Mouse (Mus musculus) c-Kit-negative CD71-positive TER-119-positive erythroid progenitor cells, embryonic 14.5 days (primary cell): Measurements from ENCODE around the gene Syt11.
"Not testable (repeated sequence)": the region's sequence is repeated elsewhere in the genome, so short reads cannot be mapped to it uniquely, and the experiment has no call there.

Source experiments
- DNase-seq: peaks from one replicate; pipeline ENCODE4 v3.0.0-alpha.2; 2013; ENCODE audit warnings: low read depth, low spot score

Syt11 gene

DNA sequence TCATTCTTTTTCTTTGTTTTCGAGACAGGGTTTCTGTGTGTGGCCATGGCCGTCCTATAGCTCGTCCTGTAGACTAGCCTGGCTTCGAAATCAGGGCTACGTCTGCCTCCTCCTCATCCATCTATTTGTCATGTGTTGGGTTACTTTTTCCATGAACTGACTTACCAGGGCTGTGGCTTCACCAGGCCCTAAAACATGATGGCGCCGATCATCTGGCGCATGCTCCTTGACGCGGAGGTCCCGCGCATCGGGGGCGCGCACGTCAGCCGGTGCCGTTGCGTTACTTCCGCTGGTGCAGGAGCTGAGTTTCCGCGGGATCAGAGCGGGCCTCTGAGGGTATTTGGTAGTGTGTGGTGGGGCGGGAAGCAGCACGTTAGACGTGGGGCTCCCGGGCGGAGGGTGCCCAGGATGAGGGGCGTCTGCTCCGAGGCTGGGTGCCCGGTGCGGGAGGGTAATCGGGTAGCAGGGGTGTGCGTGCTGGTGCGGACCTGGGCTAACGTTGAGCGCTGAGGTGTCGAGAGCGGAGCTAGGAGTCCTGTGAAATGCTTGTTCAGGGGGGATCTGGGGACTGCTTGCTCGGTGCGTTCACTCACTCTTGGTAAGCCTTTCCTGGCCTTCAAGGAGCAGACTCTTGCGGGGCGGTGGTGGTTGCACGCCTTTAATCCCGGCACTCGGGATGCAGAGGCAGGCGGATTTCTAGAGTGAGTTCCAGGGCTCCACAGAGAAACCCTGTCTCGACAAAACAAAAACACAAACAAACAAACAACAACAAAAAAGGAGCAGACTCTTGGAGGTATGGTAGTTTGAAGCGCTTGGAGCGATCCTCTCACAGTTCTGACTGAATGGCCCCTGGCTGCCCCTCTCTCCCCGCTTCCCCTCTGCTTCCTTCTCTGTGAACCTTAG is at the start of gene Syt11:
TSS of gene Syt11 (minus strand) at position 226 of the 903 bp plus-strand sequence.
- peak; percentile 12 for DNase-seq

- no peak for DNase-seq
These were observed 29.1 kb upstream of the Syt11 start for GRCm38 (mm10) chr3:88803910-88804540.

DNA sequence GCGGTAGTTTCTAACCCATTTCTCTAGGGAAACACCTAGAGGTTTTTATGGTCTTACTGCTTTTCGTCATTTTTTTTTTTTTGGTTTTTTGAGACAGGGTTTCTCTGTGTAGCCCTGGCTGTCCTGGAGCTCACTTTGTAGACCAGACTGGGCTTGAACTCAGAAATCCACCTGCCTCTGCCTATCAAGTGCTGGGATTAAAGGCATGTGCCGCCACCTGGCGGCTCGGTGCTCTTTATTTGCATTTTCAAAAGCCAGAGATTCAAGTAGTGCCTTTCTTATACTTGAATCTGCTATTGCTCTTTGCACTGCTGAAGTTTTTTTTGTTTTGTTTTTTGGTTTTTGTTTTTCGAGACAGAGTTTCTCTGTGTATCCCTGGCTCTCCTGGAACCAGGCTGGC is 22.5 kb upstream of the Syt11 start:
- DNase-seq = not testable (repeated sequence)

DNA sequence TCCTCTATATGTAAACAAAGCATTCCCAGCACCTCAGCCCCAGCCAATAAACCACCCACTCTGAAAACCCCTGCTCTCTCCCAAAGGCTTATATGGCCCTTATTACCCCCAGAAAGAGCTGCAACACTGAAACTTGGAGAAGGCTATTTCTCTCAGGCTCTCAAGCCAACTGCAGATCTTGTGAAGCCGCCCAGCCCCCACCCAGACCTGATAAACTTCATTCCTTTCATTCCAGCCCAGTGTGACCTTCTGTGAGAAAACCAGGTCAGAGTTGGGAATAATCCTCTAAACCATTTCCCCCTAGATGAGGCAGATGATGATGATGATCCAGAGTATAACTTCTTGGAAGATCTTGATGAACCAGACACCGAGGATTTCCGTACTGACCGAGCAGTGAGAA is 13.1 kb upstream of the Syt11 start:
- not testable (repeated sequence) for DNase-seq

DNA sequence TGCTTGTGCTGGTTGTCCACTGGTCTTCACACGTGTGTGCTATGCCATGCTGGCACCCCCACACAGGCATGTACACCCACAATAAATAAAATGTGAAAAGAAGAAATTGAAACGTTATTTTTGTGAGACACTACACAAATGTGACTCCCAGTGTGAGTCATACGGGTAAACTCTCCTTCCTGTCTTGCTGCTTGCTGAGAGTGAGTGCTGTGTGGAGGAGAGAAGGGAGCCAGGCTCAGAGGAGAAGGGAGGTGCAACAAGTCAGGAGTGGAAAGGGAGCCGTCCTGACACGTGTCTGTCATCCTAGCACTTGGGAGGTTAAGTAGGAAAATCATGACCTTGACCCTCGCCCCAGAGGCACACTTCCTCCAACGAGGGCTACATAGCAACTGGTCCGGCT is 11.8 kb upstream of the Syt11 start:
- DNase-seq = not testable (repeated sequence)

GRCm38 (mm10) chr3:88786323-88786722 is 11.4 kb upstream of the Syt11 start:
- DNase-seq = not testable (repeated sequence)

DNA sequence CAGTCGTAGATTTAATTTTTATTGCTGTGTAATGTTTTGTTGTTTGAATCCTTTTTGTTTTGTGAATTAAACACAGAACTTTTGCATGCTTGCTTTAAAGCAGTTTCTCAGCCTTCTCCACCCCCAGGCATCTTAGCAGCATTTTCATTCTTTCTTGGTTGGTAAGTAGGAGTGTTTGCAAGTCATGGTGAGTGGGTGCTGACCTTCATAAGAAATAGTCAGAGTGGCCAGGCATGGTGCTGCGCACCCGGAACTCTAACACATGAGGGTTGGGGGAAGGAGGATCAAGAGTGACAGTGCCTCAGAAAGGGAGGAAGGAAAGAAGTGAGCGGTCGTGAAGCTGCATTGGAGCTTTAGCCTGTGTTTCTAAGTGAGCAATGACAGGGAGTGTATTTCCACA is 9.9 kb upstream of the Syt11 start:
- no peak for DNase-seq

DNA sequence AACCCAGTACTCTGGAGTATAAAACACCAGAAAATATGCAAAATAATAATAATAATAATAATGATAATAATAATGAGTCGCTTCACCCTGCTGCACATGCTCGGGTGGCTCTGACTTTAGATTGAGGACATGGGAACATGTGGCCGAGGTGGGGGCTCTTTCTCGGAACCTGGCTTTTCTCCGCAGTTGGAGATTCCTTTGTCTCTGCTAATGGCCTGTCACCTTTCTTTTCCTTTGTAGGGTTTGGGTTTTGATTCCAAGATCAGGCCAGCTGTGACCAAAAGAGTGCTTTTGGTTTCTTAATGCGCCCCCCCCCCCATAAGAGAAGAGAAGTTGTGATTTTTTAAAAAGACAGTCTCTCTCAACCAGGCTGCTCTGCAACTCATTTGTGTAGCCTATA is 1.8 kb downstream of the Syt11 start:
- not testable (repeated sequence) for DNase-seq

- peak; percentile 60 for DNase-seq
These were observed 2.6 kb downstream of the Syt11 start for GRCm38 (mm10) chr3:88772399-88772798.

DNA sequence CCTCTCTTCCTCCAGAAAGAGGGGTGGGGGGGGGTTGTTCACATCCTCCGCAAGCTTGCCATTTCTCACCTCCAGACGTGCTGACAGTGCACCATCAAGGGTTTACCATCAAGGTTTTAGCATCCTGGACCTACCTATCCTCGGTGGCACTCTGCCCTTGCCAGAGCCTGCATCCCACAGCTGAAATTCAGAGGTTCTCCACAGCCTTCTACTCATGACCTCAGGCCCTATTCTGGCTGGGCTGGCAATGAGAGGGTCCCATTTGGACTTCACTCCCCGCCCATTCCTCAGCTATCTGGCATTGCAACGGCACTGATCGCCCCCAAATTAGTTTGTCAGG is 3.1 kb downstream of the Syt11 start:
- not testable (repeated sequence) for DNase-seq

DNA sequence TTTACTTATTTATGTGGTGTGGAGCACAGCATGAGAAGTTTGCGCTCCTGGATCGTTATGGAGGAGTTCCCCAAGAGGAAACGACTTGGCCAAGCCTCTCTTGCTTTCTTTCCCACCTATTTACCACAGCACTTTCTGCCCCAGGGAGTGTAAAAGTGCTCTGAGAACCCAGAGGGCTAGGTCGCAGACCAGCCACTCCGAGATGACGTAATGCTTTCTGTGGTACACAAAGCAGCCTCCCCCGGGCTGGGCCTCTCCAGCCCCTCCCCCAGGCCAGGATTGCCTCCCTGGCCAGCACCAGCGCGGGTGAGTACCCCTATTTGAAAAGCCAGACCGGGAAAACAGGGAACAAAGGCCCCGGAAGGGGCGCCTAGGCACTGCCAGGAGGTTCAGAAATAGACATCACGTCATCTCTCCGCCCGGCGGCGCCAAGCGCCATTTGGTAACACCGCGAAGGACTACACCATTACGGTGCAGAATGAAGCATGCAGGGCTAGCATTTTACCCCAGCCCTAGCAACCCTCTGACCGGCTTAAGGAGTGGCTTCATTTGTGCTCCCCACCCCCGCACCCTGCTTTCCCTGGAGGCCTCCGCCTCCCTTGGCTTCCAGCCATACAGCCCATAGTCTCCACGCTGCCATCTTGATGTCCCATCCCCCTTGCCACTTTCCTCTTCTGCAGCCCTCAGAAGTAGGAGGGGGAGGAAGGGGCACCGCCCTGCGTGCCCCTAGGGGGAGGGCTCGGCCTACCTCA is 3.6 kb downstream of the Syt11 start:
- not testable (repeated sequence) for DNase-seq

- no peak for DNase-seq
These were observed 12.5 kb downstream of the Syt11 start for GRCm38 (mm10) chr3:88762401-88762831.

- no peak for DNase-seq
These were observed 13.3 kb downstream of the Syt11 start for GRCm38 (mm10) chr3:88761619-88762018.

DNA sequence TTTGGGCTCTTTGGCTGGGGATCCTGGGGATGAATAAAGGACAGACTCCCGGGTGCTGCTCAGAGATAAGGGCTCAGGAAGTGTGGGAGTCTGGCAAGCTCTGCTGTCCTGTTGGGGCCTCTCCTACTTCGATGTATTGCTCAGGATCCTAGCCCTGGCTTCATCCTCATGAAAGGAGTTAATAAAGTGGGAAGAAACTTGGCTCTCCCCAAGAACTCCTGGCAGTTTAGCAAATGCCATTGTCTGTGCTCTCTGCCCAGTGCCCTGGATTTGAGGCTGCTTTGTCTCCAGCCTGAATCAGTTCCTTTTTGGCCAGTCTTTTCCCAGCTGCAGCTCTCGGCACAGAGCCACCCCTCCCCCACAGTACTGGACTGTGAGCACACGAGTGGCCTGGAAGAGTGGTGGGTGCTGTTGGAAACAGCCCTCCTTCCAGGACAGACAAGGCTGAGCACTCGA is 16.9 kb downstream of the Syt11 start:
- DNase-seq = no peak

GRCm38 (mm10) chr3:88756276-88756675 is 18.7 kb downstream of the Syt11 start:
- DNase-seq = no peak

GRCm38 (mm10) chr3:88755541-88755940 is 19.4 kb downstream of the Syt11 start:
- DNase-seq = no peak

GRCm38 (mm10) chr3:88754283-88754682 is 20.7 kb downstream of the Syt11 start:
- no peak for DNase-seq

- DNase-seq = no peak
These were observed 28.1 kb downstream of the Syt11 start for GRCm38 (mm10) chr3:88746871-88747231.

- no peak for DNase-seq
These were observed 28.7 kb downstream of the Syt11 start for GRCm38 (mm10) chr3:88746139-88746870.

- no peak for DNase-seq
These were observed 29.4 kb downstream of the Syt11 start for GRCm38 (mm10) chr3:88745534-88745933.

GRCm38 (mm10) chr3:88740147-88740546 is 34.8 kb downstream of the Syt11 start:
- no peak for DNase-seq
